Mouse (Mus musculus) bone marrow macrophage, adult 2 months (primary cell): ENCODE results near the gene Ezh1.

Source experiments
- CTCF ChIP-seq: IDR thresholded peaks from 2 replicates; pipeline ENCODE4 v1.5.1; 2012; ENCODE audit warnings: low read depth, mild to moderate bottlenecking, low read length, moderate library complexity
- POLR2A ChIP-seq: IDR thresholded peaks from 2 replicates; pipeline ENCODE4 v1.6.1; 2012; ENCODE audit warnings: mild to moderate bottlenecking, low read depth, low read length, borderline replicate concordance

DNA sequence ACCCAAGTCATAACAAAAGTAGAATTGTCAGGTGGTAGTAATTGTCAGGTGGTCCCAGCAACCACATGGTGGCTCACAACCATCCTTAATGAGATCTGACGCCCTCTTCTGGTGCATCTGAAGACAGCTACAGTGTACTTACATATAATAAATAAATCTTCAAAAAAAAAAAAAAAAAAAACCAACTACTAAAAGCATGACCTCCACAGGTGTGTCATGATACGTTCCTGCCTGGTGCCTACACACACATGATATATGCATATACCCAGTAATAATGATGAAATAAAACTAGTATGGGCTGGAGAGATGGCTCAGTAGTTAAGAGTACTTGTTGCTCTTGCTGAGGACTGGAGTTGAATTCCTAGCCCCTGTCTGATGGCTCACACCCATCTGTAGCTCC, 75.2 kb downstream of the Ezh1 start:
- TF ChIP-seq CTCF: no peak
- TF ChIP-seq POLR2A: no peak
